Comparison of ENCODE assay signal across 10 mouse cellular contexts in the genomic region with DNA sequence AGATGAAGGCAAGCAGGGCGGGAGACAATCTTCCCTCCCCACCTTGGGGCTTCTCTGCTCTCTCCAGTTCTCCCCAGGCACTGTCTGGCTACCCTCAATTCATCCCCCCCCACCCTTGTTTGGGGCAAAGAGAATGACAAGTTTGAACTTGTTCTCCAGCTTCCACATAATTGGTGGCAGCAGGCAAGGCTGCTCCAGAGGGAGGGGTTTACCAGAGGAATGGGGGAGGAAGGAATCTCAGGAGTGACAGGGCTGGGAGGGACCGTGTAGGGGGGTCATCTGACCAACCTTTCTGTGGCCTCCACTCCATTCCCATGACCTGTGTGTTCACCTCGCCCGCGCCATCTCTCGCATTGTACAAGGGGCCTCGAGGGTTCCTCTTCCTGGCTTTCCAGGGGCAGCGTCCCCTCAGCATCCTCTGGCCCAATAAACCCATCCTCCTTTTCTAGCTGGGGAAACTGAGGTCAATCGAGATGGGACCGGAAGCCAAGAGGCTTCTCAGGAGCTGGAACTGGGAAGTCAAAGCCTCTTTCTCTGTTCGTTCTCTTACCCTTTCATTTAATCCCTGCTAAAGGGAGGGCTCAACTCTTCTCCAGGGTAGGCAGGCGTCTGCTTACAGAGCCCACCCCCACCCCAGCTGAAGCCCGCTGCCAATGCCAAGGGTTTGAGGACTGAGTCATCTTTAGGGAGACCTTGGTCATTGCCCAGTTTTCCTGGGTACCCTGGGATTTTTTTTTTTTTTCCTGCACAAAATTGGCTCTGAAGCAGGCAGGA. TPM values are rescaled to one million over a fixed set of nuclear protein-coding genes. Genes with fewer than 3 reads are reported as not detected.
DNase-seq lines count a peak whose midpoint lies in the region; ATAC-seq and TF ChIP-seq lines count a peak whose summit lies in the region.
"Had no signal": no experiment of that assay in that cellular context is flagged by ENCODE, and none has a peak within 500 bp of the region (broad histone marks: within the 10 kb centered on the region; RNA-seq: fewer than 3 reads in every experiment).

No protein-coding gene starts in this region.

- H3K27ac ChIP-seq in kidney, postnatal 0 days = 0 out of 2 replicates have a peak overlapping the region, but pooled peaks have one; percentile 83
- peak overlapping the region; percentile 95; the same call in 1 of the 2 replicates for H3K27ac ChIP-seq in embryonic facial prominence, embryonic 12.5 days
- H3K27ac ChIP-seq in hindbrain, postnatal 0 days = no peak overlapping the region
- no peak overlapping the region for H3K27ac ChIP-seq in intestine, postnatal 0 days (ENCODE audit: low read depth, low read length)

- H3K27me3 ChIP-seq in kidney, postnatal 0 days (ENCODE audit: insufficient read depth, low read length) = no peaks in the 10 kb centered on the region
- peaks cover 6% of the 10 kb centered on the region; the same call in 1 of the 2 replicates for H3K27me3 ChIP-seq in embryonic facial prominence, embryonic 12.5 days
- no peaks in the 10 kb centered on the region for H3K27me3 ChIP-seq in hindbrain, postnatal 0 days (ENCODE audit: insufficient read depth, low read length)
- peaks cover 47% of the 10 kb centered on the region for H3K27me3 ChIP-seq in intestine, postnatal 0 days (replicated peaks; ENCODE audit: control insufficient read depth, insufficient read depth, low read length)

- no peak for ATAC-seq in kidney, postnatal 0 days (replicated peaks; ENCODE audit: low FRiP score, low read depth)
- no peak for ATAC-seq in embryonic facial prominence, embryonic 12.5 days (ENCODE audit: insufficient number of reproducible peaks, insufficient read depth, low FRiP score, low TSS enrichment)
- no peak for ATAC-seq in hindbrain, postnatal 0 days
- ATAC-seq in intestine, postnatal 0 days = no peak

- no peaks in the 10 kb centered on the region for H3K9me3 ChIP-seq in kidney, postnatal 0 days (replicated peaks; ENCODE audit: low read length)
- H3K9me3 ChIP-seq in embryonic facial prominence, embryonic 12.5 days = no peaks in the 10 kb centered on the region
- no peaks in the 10 kb centered on the region for H3K9me3 ChIP-seq in hindbrain, postnatal 0 days (ENCODE audit: low read length)
- no peaks in the 10 kb centered on the region for H3K9me3 ChIP-seq in intestine, postnatal 0 days (ENCODE audit: control insufficient read depth)

- no peaks in the 10 kb centered on the region for H3K36me3 ChIP-seq in kidney, postnatal 0 days (ENCODE audit: insufficient read depth, low read length)
- no peaks in the 10 kb centered on the region for H3K36me3 ChIP-seq in embryonic facial prominence, embryonic 12.5 days
- H3K36me3 ChIP-seq in hindbrain, postnatal 0 days (ENCODE audit: insufficient read depth, low read length) = no peaks in the 10 kb centered on the region
- no peaks in the 10 kb centered on the region for H3K36me3 ChIP-seq in intestine, postnatal 0 days (ENCODE audit: control insufficient read depth, insufficient read depth)
- H3K36me3 ChIP-seq: G1E had no signal

- H3K4me2 ChIP-seq in kidney, postnatal 0 days (ENCODE audit: low read length) = peak overlapping the region; percentile 96
- peak overlapping the region; percentile 93; the same call in 1 of the 2 replicates for H3K4me2 ChIP-seq in embryonic facial prominence, embryonic 12.5 days (replicated peaks)
- H3K4me2 ChIP-seq in hindbrain, postnatal 0 days (ENCODE audit: low read depth, low read length) = peak overlapping the region; percentile 88; the same call in 1 of the 2 replicates
- no peak overlapping the region for H3K4me2 ChIP-seq in intestine, postnatal 0 days (replicated peaks; ENCODE audit: low read depth)

- H3K4me1 ChIP-seq in kidney, postnatal 0 days (replicated peaks; ENCODE audit: insufficient read depth, low read length) = peaks cover 23% of the 10 kb centered on the region; the same call in 1 of the 2 replicates
- peaks cover 49% of the 10 kb centered on the region for H3K4me1 ChIP-seq in embryonic facial prominence, embryonic 12.5 days
- peaks cover 6% of the 10 kb centered on the region; the same call in 1 of the 2 replicates for H3K4me1 ChIP-seq in hindbrain, postnatal 0 days (ENCODE audit: insufficient read depth, low read length)
- H3K4me1 ChIP-seq in intestine, postnatal 0 days (replicated peaks; ENCODE audit: control insufficient read depth, insufficient read depth, low read length) = no peaks in the 10 kb centered on the region; the same call in 1 of the 2 replicates

- TF ChIP-seq CTCF in kidney, postnatal 0 days (IDR thresholded peaks at IDR 0.05; ENCODE audit: low read depth) = no peak
- no peak for TF ChIP-seq CTCF in hindbrain, postnatal 0 days (IDR thresholded peaks at IDR 0.05; ENCODE audit: low read depth)
- TF ChIP-seq CTCF in intestine, postnatal 0 days (IDR thresholded peaks at IDR 0.05; ENCODE audit: low read depth) = no peak

- H3K9ac ChIP-seq in kidney, postnatal 0 days (ENCODE audit: low read depth, low read length) = peak overlapping the region; percentile 79; the same call in 1 of the 2 replicates
- H3K9ac ChIP-seq in embryonic facial prominence, embryonic 12.5 days = no peak overlapping the region
- no peak overlapping the region for H3K9ac ChIP-seq in hindbrain, postnatal 0 days (replicated peaks; ENCODE audit: low read length)
- H3K9ac ChIP-seq in intestine, postnatal 0 days (ENCODE audit: low read depth, low read length) = no peak overlapping the region

- DNase-seq in kidney, postnatal 0 days (ENCODE audit: low spot score) = no peak
- DNase-seq in kidney, postnatal 25 days = no peak
- no peak for DNase-seq in hindbrain, postnatal 0 days (ENCODE audit: low spot score)
- DNase-seq in retina, embryonic 14.5 days (ENCODE audit: low spot score) = peak; percentile 51
- DNase-seq in cerebellum, postnatal 10 days = no peak
- DNase-seq in urinary bladder, postnatal 36 days (ENCODE audit: low spot score in 2 of 2) = no peak

- WGBS in kidney, postnatal 0 days = 32% methylated on average over 13 of the region's 13 CpGs
- 14% methylated on average over 13 of the region's 13 CpGs for WGBS in embryonic facial prominence, embryonic 12.5 days
- WGBS in hindbrain, postnatal 0 days = 33% methylated on average over 13 of the region's 13 CpGs
- WGBS in intestine, postnatal 0 days = 58% methylated on average over 13 of the region's 13 CpGs

- H3K4me3 ChIP-seq in kidney, postnatal 0 days (replicated peaks; ENCODE audit: low read depth, low read length) = no peak overlapping the region
- H3K4me3 ChIP-seq in embryonic facial prominence, embryonic 12.5 days = peak overlapping the region; percentile 83; the same call in 1 of the 2 replicates
- no peak overlapping the region for H3K4me3 ChIP-seq in hindbrain, postnatal 0 days (ENCODE audit: low read length)
- H3K4me3 ChIP-seq in intestine, postnatal 0 days (ENCODE audit: low read depth, low read length) = no peak overlapping the region

RNA-seq across cellular contexts. Expression of gene Scube3, which starts 1.3 kb away (rescaled TPM):
- polyA plus RNA-seq in kidney, postnatal 0 days (2015; fragmentation: Nextera tagmentation; extraction: Ambion mirVana) = 14.2 and 14.7 TPM in 2 replicates
- polyA plus RNA-seq in embryonic facial prominence, embryonic 12.5 days (2016; fragmentation: Nextera tagmentation; extraction: Ambion mirVana) = 10.8 TPM in 2 replicates
- 10.7 and 10.9 TPM in 2 replicates for total RNA-seq in hindbrain, postnatal 0 days (2014; rRNA removed)
- 2.1 TPM in 2 replicates for polyA plus RNA-seq in hindbrain, postnatal 0 days (2015; fragmentation: Nextera tagmentation; extraction: Ambion mirVana)
- polyA plus RNA-seq in intestine, postnatal 0 days (2015; fragmentation: Nextera tagmentation; extraction: Ambion mirVana) = 0.57 and 0.60 TPM in 2 replicates
- total RNA-seq: liver, adult 2 months had no signal
- polyA plus RNA-seq: G1E had no signal

RNA-seq across cellular contexts. Expression of gene Zfp523, which starts 36.3 kb away (rescaled TPM):
- polyA plus RNA-seq in kidney, postnatal 0 days (2015; fragmentation: Nextera tagmentation; extraction: Ambion mirVana) = 30.4 and 32.4 TPM in 2 replicates
- 51.9 and 52.8 TPM in 2 replicates for polyA plus RNA-seq in embryonic facial prominence, embryonic 12.5 days (2016; fragmentation: Nextera tagmentation; extraction: Ambion mirVana)
- total RNA-seq in hindbrain, postnatal 0 days (2014; rRNA removed) = 76.0 and 78.3 TPM in 2 replicates
- polyA plus RNA-seq in hindbrain, postnatal 0 days (2015; fragmentation: Nextera tagmentation; extraction: Ambion mirVana) = 37.7 and 39.3 TPM in 2 replicates
- 10.6 and 11.6 TPM in 2 replicates for polyA plus RNA-seq in intestine, postnatal 0 days (2015; fragmentation: Nextera tagmentation; extraction: Ambion mirVana)

Comparison
In these comparisons a context has a peak if more than half of its experiments do, and no peak if none do; other contexts are left out.
1. H3K27ac ChIP-seq: peak in kidney, postnatal 0 days (single experiment) and embryonic facial prominence, embryonic 12.5 days (single experiment); none in hindbrain, postnatal 0 days (single experiment) and intestine, postnatal 0 days (single experiment).